Mouse (Mus musculus) cerebellum, adult 2 months (tissue): Measurements from ENCODE around the gene Max.

Experiments
- CTCF ChIP-seq: fragments of 200-500 bp; IDR thresholded peaks from 2 replicates; pipeline ENCODE4 v1.5.1; 2011; ENCODE audit warnings: low read depth, mild to moderate bottlenecking, control low read depth, low read length, moderate library complexity, borderline replicate concordance; ENCODE audit not compliant: insufficient read depth
- POLR2A ChIP-seq: fragments of 200-500 bp; IDR thresholded peaks from 2 replicates; pipeline ENCODE4 v1.6.1; 2011; ENCODE audit warnings: low read length, control low read depth, borderline replicate concordance; ENCODE audit not compliant: insufficient read depth

- TF ChIP-seq CTCF: no peak
- no peak for TF ChIP-seq POLR2A
These were observed 31.8 kb downstream of the Max start for GRCm38 (mm10) chr12:76930177-76930576.
